Mouse (Mus musculus): ENCODE measurements around the gene Phldb2. TPM values are rescaled to one million over a fixed set of nuclear protein-coding genes. Genes with fewer than 3 reads are reported as not detected.

Gene Phldb2
- polyA plus RNA-seq, 1 experiment from 2014 or later = 49.3 TPM

GRCm38 (mm10) chr16:45963837-45964236 lies 10.4 kb upstream of the Phldb2 start:
- Histone ChIP-seq H3K9me3 (ENCODE audit: control insufficient read depth, low read length) (no peaks in the 10 kb centered on the region), H3K9ac (ENCODE audit: low read length) (no peak overlapping the region), H3K4me1 (ENCODE audit: control insufficient read depth, insufficient read depth, low read length) (no peaks in the 10 kb centered on the region), H3K4me3 (ENCODE audit: low read depth, low read length) (no peak overlapping the region), H3K27ac (replicated peaks; ENCODE audit: low read depth, low read length) (no peak overlapping the region), H3K36me3 (ENCODE audit: control insufficient read depth, insufficient read depth, low read length) (no peaks in the 10 kb centered on the region), H3K27me3 (ENCODE audit: control insufficient read depth, insufficient read depth, low read length) (no peaks in the 10 kb centered on the region), H3K4me2 (ENCODE audit: low read depth, severe bottlenecking) (no peak overlapping the region)
- WGBS = 93% methylated on average over 8 of the region's 8 CpGs
- ATAC-seq (ENCODE audit: insufficient number of reproducible peaks, low FRiP score, low TSS enrichment, low read depth) (no peak), DNase-seq (ENCODE audit: low spot score) (no peak)

GRCm38 (mm10) chr16:45963088-45963487 lies 9.7 kb upstream of the Phldb2 start:
- H3K36me3 ChIP-seq (ENCODE audit: control insufficient read depth, insufficient read depth, low read length) = no peaks in the 10 kb centered on the region
- no peaks in the 10 kb centered on the region for H3K27me3 ChIP-seq (ENCODE audit: control insufficient read depth, insufficient read depth, low read length)
- WGBS = 70% methylated on average over 5 of the region's 5 CpGs
- ATAC-seq (ENCODE audit: insufficient number of reproducible peaks, low FRiP score, low TSS enrichment, low read depth) = no peak
- H3K4me2 ChIP-seq (ENCODE audit: low read depth, severe bottlenecking) = no peak overlapping the region
- no peak overlapping the region for H3K27ac ChIP-seq (replicated peaks; ENCODE audit: low read depth, low read length)
- H3K9me3 ChIP-seq (ENCODE audit: control insufficient read depth, low read length) = no peaks in the 10 kb centered on the region
- H3K9ac ChIP-seq (ENCODE audit: low read length) = no peak overlapping the region
- H3K4me1 ChIP-seq (ENCODE audit: control insufficient read depth, insufficient read depth, low read length) = no peaks in the 10 kb centered on the region
- no peak for DNase-seq (ENCODE audit: low spot score)
- H3K4me3 ChIP-seq (ENCODE audit: low read depth, low read length) = no peak overlapping the region

GRCm38 (mm10) chr16:45960978-45961377 lies 7.6 kb upstream of the Phldb2 start:
- H3K4me3 ChIP-seq (ENCODE audit: low read depth, low read length) = no peak overlapping the region
- no peak overlapping the region for H3K4me2 ChIP-seq (ENCODE audit: low read depth, severe bottlenecking)
- H3K27ac ChIP-seq (replicated peaks; ENCODE audit: low read depth, low read length) = no peak overlapping the region
- H3K4me1 ChIP-seq (ENCODE audit: control insufficient read depth, insufficient read depth, low read length) = no peaks in the 10 kb centered on the region
- no peaks in the 10 kb centered on the region for H3K27me3 ChIP-seq (ENCODE audit: control insufficient read depth, insufficient read depth, low read length)
- no peak overlapping the region for H3K9ac ChIP-seq (ENCODE audit: low read length)
- H3K36me3 ChIP-seq (ENCODE audit: control insufficient read depth, insufficient read depth, low read length) = no peaks in the 10 kb centered on the region
- 71% methylated on average over 3 of the region's 3 CpGs for WGBS
- DNase-seq (ENCODE audit: low spot score) = no peak
- no peak for ATAC-seq (ENCODE audit: insufficient number of reproducible peaks, low FRiP score, low TSS enrichment, low read depth)
- no peaks in the 10 kb centered on the region for H3K9me3 ChIP-seq (ENCODE audit: control insufficient read depth, low read length)

GRCm38 (mm10) chr16:45956390-45956950 lies 3.1 kb upstream of the Phldb2 start:
- 88% methylated on average over 4 of the region's 4 CpGs for WGBS
- Histone ChIP-seq H3K36me3 (ENCODE audit: control insufficient read depth, insufficient read depth, low read length) (no peaks in the 10 kb centered on the region), H3K4me2 (ENCODE audit: low read depth, severe bottlenecking) (no peak overlapping the region), H3K27me3 (ENCODE audit: control insufficient read depth, insufficient read depth, low read length) (no peaks in the 10 kb centered on the region), H3K4me3 (ENCODE audit: low read depth, low read length) (no peak overlapping the region), H3K27ac (replicated peaks; ENCODE audit: low read depth, low read length) (no peak overlapping the region), H3K9ac (ENCODE audit: low read length) (no peak overlapping the region), H3K9me3 (ENCODE audit: control insufficient read depth, low read length) (no peaks in the 10 kb centered on the region), H3K4me1 (ENCODE audit: control insufficient read depth, insufficient read depth, low read length) (no peaks in the 10 kb centered on the region)
- DNase-seq (ENCODE audit: low spot score) (no peak), ATAC-seq (ENCODE audit: insufficient number of reproducible peaks, low FRiP score, low TSS enrichment, low read depth) (no peak)

GRCm38 (mm10) chr16:45952501-45952900 lies 897 bp downstream of the Phldb2 start:
- H3K4me3 ChIP-seq (ENCODE audit: low read depth, low read length) = no peak overlapping the region
- H3K36me3 ChIP-seq (ENCODE audit: control insufficient read depth, insufficient read depth, low read length) = no peaks in the 10 kb centered on the region
- no peak for DNase-seq (ENCODE audit: low spot score)
- 46% methylated on average over 5 of the region's 5 CpGs for WGBS
- no peak overlapping the region for H3K9ac ChIP-seq (ENCODE audit: low read length)
- H3K4me2 ChIP-seq (ENCODE audit: low read depth, severe bottlenecking) = no peak overlapping the region
- no peaks in the 10 kb centered on the region for H3K4me1 ChIP-seq (ENCODE audit: control insufficient read depth, insufficient read depth, low read length)
- H3K27ac ChIP-seq (replicated peaks; ENCODE audit: low read depth, low read length) = no peak overlapping the region
- no peak for ATAC-seq (ENCODE audit: insufficient number of reproducible peaks, low FRiP score, low TSS enrichment, low read depth)
- H3K27me3 ChIP-seq (ENCODE audit: control insufficient read depth, insufficient read depth, low read length) = no peaks in the 10 kb centered on the region
- H3K9me3 ChIP-seq (ENCODE audit: control insufficient read depth, low read length) = no peaks in the 10 kb centered on the region

- Histone ChIP-seq H3K9me3 (ENCODE audit: control insufficient read depth, low read length) (no peaks in the 10 kb centered on the region), H3K9ac (ENCODE audit: low read length) (no peak overlapping the region), H3K4me2 (ENCODE audit: low read depth, severe bottlenecking) (no peak overlapping the region), H3K27me3 (ENCODE audit: control insufficient read depth, insufficient read depth, low read length) (no peaks in the 10 kb centered on the region), H3K27ac (replicated peaks; ENCODE audit: low read depth, low read length) (no peak overlapping the region), H3K36me3 (ENCODE audit: control insufficient read depth, insufficient read depth, low read length) (no peaks in the 10 kb centered on the region), H3K4me3 (ENCODE audit: low read depth, low read length) (no peak overlapping the region), H3K4me1 (ENCODE audit: control insufficient read depth, insufficient read depth, low read length) (no peaks in the 10 kb centered on the region)
- no peak for DNase-seq (ENCODE audit: low spot score)
- no peak for ATAC-seq (ENCODE audit: insufficient number of reproducible peaks, low FRiP score, low TSS enrichment, low read depth)
- WGBS = 76% methylated on average over 2 of the region's 2 CpGs
Observed at GRCm38 (mm10) chr16:45952035-45952434, 1.4 kb downstream of the Phldb2 start.

- H3K4me2 ChIP-seq (ENCODE audit: low read depth, severe bottlenecking) = no peak overlapping the region
- no peaks in the 10 kb centered on the region for H3K9me3 ChIP-seq (ENCODE audit: control insufficient read depth, low read length)
- H3K36me3 ChIP-seq (ENCODE audit: control insufficient read depth, insufficient read depth, low read length) = no peaks in the 10 kb centered on the region
- H3K4me1 ChIP-seq (ENCODE audit: control insufficient read depth, insufficient read depth, low read length) = no peaks in the 10 kb centered on the region
- no peak overlapping the region for H3K27ac ChIP-seq (replicated peaks; ENCODE audit: low read depth, low read length)
- ATAC-seq (ENCODE audit: insufficient number of reproducible peaks, low FRiP score, low TSS enrichment, low read depth) = no peak
- WGBS = 91% methylated on average over 2 of the region's 2 CpGs
- DNase-seq (ENCODE audit: low spot score) = no peak
- H3K4me3 ChIP-seq (ENCODE audit: low read depth, low read length) = no peak overlapping the region
- no peaks in the 10 kb centered on the region for H3K27me3 ChIP-seq (ENCODE audit: control insufficient read depth, insufficient read depth, low read length)
- no peak overlapping the region for H3K9ac ChIP-seq (ENCODE audit: low read length)
Observed at GRCm38 (mm10) chr16:45946335-45946734, 7.1 kb downstream of the Phldb2 start.

GRCm38 (mm10) chr16:45945649-45946048 lies 7.7 kb downstream of the Phldb2 start:
- Histone ChIP-seq H3K9ac (ENCODE audit: low read length) (no peak overlapping the region), H3K9me3 (ENCODE audit: control insufficient read depth, low read length) (no peaks in the 10 kb centered on the region), H3K4me1 (ENCODE audit: control insufficient read depth, insufficient read depth, low read length) (no peaks in the 10 kb centered on the region), H3K4me2 (ENCODE audit: low read depth, severe bottlenecking) (no peak overlapping the region), H3K27ac (replicated peaks; ENCODE audit: low read depth, low read length) (no peak overlapping the region), H3K4me3 (ENCODE audit: low read depth, low read length) (no peak overlapping the region), H3K36me3 (ENCODE audit: control insufficient read depth, insufficient read depth, low read length) (no peaks in the 10 kb centered on the region), H3K27me3 (ENCODE audit: control insufficient read depth, insufficient read depth, low read length) (no peaks in the 10 kb centered on the region)
- ATAC-seq (ENCODE audit: insufficient number of reproducible peaks, low FRiP score, low TSS enrichment, low read depth) (no peak), DNase-seq (ENCODE audit: low spot score) (no peak)
- 92% methylated on average over 5 of the region's 5 CpGs for WGBS

GRCm38 (mm10) chr16:45945174-45945631 lies 8.2 kb downstream of the Phldb2 start:
- no peak overlapping the region for H3K4me3 ChIP-seq (ENCODE audit: low read depth, low read length)
- no peak for ATAC-seq (ENCODE audit: insufficient number of reproducible peaks, low FRiP score, low TSS enrichment, low read depth)
- no peak overlapping the region for H3K9ac ChIP-seq (ENCODE audit: low read length)
- H3K27ac ChIP-seq (replicated peaks; ENCODE audit: low read depth, low read length) = no peak overlapping the region
- H3K27me3 ChIP-seq (ENCODE audit: control insufficient read depth, insufficient read depth, low read length) = no peaks in the 10 kb centered on the region
- WGBS = 48% methylated on average over 11 of the region's 11 CpGs
- no peaks in the 10 kb centered on the region for H3K36me3 ChIP-seq (ENCODE audit: control insufficient read depth, insufficient read depth, low read length)
- H3K4me1 ChIP-seq (ENCODE audit: control insufficient read depth, insufficient read depth, low read length) = no peaks in the 10 kb centered on the region
- no peak for DNase-seq (ENCODE audit: low spot score)
- no peak overlapping the region for H3K4me2 ChIP-seq (ENCODE audit: low read depth, severe bottlenecking)
- H3K9me3 ChIP-seq (ENCODE audit: control insufficient read depth, low read length) = no peaks in the 10 kb centered on the region

All from limb, embryonic 11.5 days (tissue).